In the genomic region with DNA sequence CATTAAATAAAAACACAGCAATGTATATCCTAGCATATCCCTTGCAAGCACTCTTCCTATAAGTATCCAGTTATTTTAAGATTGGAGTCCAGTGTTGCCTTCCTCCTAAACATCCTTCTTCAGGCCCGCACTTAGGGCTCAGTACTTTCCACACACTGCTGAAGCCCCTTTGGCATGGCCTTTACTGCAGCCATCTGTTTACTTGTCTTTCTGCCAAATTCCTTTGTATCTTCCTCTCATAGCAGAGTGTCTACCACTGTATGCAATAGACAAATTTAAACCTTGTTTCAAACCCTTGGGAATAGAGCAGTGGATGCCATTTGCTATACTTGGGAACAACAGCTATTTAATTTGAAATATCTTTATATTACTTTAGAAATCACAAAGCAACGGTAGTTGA, we compare ENCODE assay signal across 23 mouse cellular contexts.
A peak's percentile ranks its signal among the peaks of the same experiment; 100 is the strongest.
DNase-seq lines count a peak whose midpoint lies in the region; ATAC-seq and TF ChIP-seq lines count a peak whose summit lies in the region.
"Had no signal": no experiment of that assay in that cellular context is flagged by ENCODE, and none has a peak within 500 bp of the region (broad histone marks: within the 10 kb centered on the region; RNA-seq: fewer than 3 reads in every experiment).

No protein-coding gene starts in this region.

- H3K27ac ChIP-seq in hindbrain, embryonic 14.5 days, result no peak overlapping the region
- no peak overlapping the region for H3K27ac ChIP-seq in hindbrain, embryonic 12.5 days
- H3K27ac ChIP-seq in midbrain, embryonic 14.5 days (replicated peaks; ENCODE audit: low read depth, low read length), result no peak overlapping the region
- no peak overlapping the region for H3K27ac ChIP-seq in midbrain, embryonic 11.5 days (ENCODE audit: low read depth, low read length)
- no peak overlapping the region for H3K27ac ChIP-seq in cerebellum, adult 2 months (ENCODE audit: insufficient read depth, low read length)
- H3K27ac ChIP-seq: embryonic facial prominence, embryonic 12.5 days; lung, embryonic 15.5 days; macrophage; midbrain, embryonic 10.5 days had no signal

- H3K4me1 ChIP-seq in hindbrain, embryonic 14.5 days (replicated peaks; ENCODE audit: control insufficient read depth, insufficient read depth, low read length), result no peaks in the 10 kb centered on the region
- H3K4me1 ChIP-seq in hindbrain, embryonic 12.5 days, result no peaks in the 10 kb centered on the region
- H3K4me1 ChIP-seq in midbrain, embryonic 14.5 days (ENCODE audit: control insufficient read depth, insufficient read depth, low read length), result no peaks in the 10 kb centered on the region
- H3K4me1 ChIP-seq in midbrain, embryonic 11.5 days (ENCODE audit: control insufficient read depth, insufficient read depth, low read length), result no peaks in the 10 kb centered on the region
- H3K4me1 ChIP-seq in cerebellum, adult 2 months (ENCODE audit: control insufficient read depth, insufficient read depth, low read length), result peaks cover 4% of the 10 kb centered on the region
- H3K4me1 ChIP-seq: embryonic facial prominence, embryonic 12.5 days; heart, embryonic 12.5 days; lung, embryonic 15.5 days; midbrain, embryonic 10.5 days had no signal

- no peak for TF ChIP-seq CTCF in cerebellum, adult 2 months (IDR thresholded peaks at IDR 0.05; ENCODE audit: borderline replicate concordance, insufficient read depth, low read depth, low read length)

- 0 out of 2 replicates have a peak, but pooled peaks cover 7% of the 10 kb centered on the region for H3K9me3 ChIP-seq in hindbrain, embryonic 14.5 days (ENCODE audit: control insufficient read depth, low read length)
- no peaks in the 10 kb centered on the region; the same call in 1 of the 2 replicates for H3K9me3 ChIP-seq in hindbrain, embryonic 12.5 days (replicated peaks)
- H3K9me3 ChIP-seq in midbrain, embryonic 14.5 days (ENCODE audit: control insufficient read depth, low read length), result peaks cover 5% of the 10 kb centered on the region; the same call in 1 of the 2 replicates
- no peaks in the 10 kb centered on the region for H3K9me3 ChIP-seq in midbrain, embryonic 11.5 days (ENCODE audit: control insufficient read depth, low read length)
- H3K9me3 ChIP-seq: embryonic facial prominence, embryonic 12.5 days; heart, embryonic 12.5 days; lung, embryonic 15.5 days; midbrain, embryonic 10.5 days had no signal

- TF ChIP-seq POLR2A in cerebellum, adult 2 months (IDR thresholded peaks at IDR 0.05; ENCODE audit: borderline replicate concordance, insufficient read depth, low read length), result no peak

- H3K27me3 ChIP-seq in hindbrain, embryonic 14.5 days (ENCODE audit: control insufficient read depth, insufficient read depth, low read length), result no peaks in the 10 kb centered on the region
- H3K27me3 ChIP-seq in hindbrain, embryonic 12.5 days, result no peaks in the 10 kb centered on the region
- no peaks in the 10 kb centered on the region for H3K27me3 ChIP-seq in midbrain, embryonic 14.5 days (ENCODE audit: control insufficient read depth, insufficient read depth, low read length)
- H3K27me3 ChIP-seq in midbrain, embryonic 11.5 days (ENCODE audit: control insufficient read depth, insufficient read depth, low read length), result no peaks in the 10 kb centered on the region
- H3K27me3 ChIP-seq in cerebellum, adult 2 months (ENCODE audit: control insufficient read depth, insufficient read depth, low read length), result no peaks in the 10 kb centered on the region
- H3K27me3 ChIP-seq: embryonic facial prominence, embryonic 12.5 days; heart, embryonic 12.5 days; lung, embryonic 15.5 days had no signal

- 66% methylated on average over 2 of the region's 2 CpGs for WGBS in hindbrain, embryonic 14.5 days
- WGBS in hindbrain, embryonic 12.5 days, result 92% methylated on average over 2 of the region's 2 CpGs
- WGBS in midbrain, embryonic 14.5 days, result 87% methylated on average over 2 of the region's 2 CpGs
- 84% methylated on average over 2 of the region's 2 CpGs for WGBS in midbrain, embryonic 11.5 days
- WGBS in cerebellum, adult 2 months, result 10% methylated on average over 2 of the region's 2 CpGs

- H3K36me3 ChIP-seq in hindbrain, embryonic 14.5 days (replicated peaks; ENCODE audit: control insufficient read depth, insufficient read depth), result no peaks in the 10 kb centered on the region
- H3K36me3 ChIP-seq in hindbrain, embryonic 12.5 days, result no peaks in the 10 kb centered on the region
- no peaks in the 10 kb centered on the region for H3K36me3 ChIP-seq in midbrain, embryonic 14.5 days (ENCODE audit: control insufficient read depth, insufficient read depth, low read length)
- no peaks in the 10 kb centered on the region for H3K36me3 ChIP-seq in midbrain, embryonic 11.5 days (ENCODE audit: control insufficient read depth, insufficient read depth, low read length)
- H3K36me3 ChIP-seq: embryonic facial prominence, embryonic 12.5 days; heart, embryonic 12.5 days; lung, embryonic 15.5 days; midbrain, embryonic 10.5 days had no signal

- H3K9ac ChIP-seq in hindbrain, embryonic 14.5 days, result no peak overlapping the region
- no peak overlapping the region for H3K9ac ChIP-seq in hindbrain, embryonic 12.5 days
- H3K9ac ChIP-seq in midbrain, embryonic 14.5 days (replicated peaks; ENCODE audit: low read length), result no peak overlapping the region
- no peak overlapping the region for H3K9ac ChIP-seq in midbrain, embryonic 11.5 days (ENCODE audit: low read length)
- H3K9ac ChIP-seq: embryonic facial prominence, embryonic 12.5 days; heart, embryonic 12.5 days; lung, embryonic 15.5 days had no signal

- H3K4me3 ChIP-seq in hindbrain, embryonic 14.5 days (replicated peaks; ENCODE audit: low read length), result no peak overlapping the region
- H3K4me3 ChIP-seq in hindbrain, embryonic 12.5 days, result no peak overlapping the region
- H3K4me3 ChIP-seq in midbrain, embryonic 14.5 days (replicated peaks; ENCODE audit: low read depth, low read length), result no peak overlapping the region
- H3K4me3 ChIP-seq in midbrain, embryonic 11.5 days (ENCODE audit: low read depth, low read length), result no peak overlapping the region
- H3K4me3 ChIP-seq in cerebellum, adult 2 months (replicated peaks; ENCODE audit: insufficient read depth, low read depth, low read length), result no peak overlapping the region
- H3K4me3 ChIP-seq: embryonic facial prominence, embryonic 12.5 days; erythroblast, embryonic 14.5 days; heart, embryonic 12.5 days; lung, embryonic 15.5 days; midbrain, embryonic 10.5 days had no signal

- peak; percentile 61 for DNase-seq in hindbrain, embryonic 14.5 days (ENCODE audit: low spot score)
- DNase-seq in midbrain, embryonic 14.5 days, result peak; percentile 24
- DNase-seq in midbrain, embryonic 11.5 days (ENCODE audit: low spot score, missing footprints), result no peak
- peak; percentile 33 to 82 for DNase-seq in cerebellum, adult 2 months
- peak; percentile 37 to 53 for DNase-seq in cerebellum, postnatal 36 days
- DNase-seq in kidney, postnatal 36 days, result no peak
- no peak for DNase-seq in adrenal gland, adult 8-10 months
- DNase-seq: adrenal gland, postnatal 25 days; gastrocnemius, postnatal 10 days; heart, adult 11 months; heart, postnatal 14 days; kidney, adult 2 months; kidney, postnatal 10 days; thymus, postnatal 14 days had no signal

- ATAC-seq in hindbrain, embryonic 14.5 days (ENCODE audit: low FRiP score), result no peak
- ATAC-seq in hindbrain, embryonic 12.5 days (ENCODE audit: low FRiP score), result no peak
- ATAC-seq in midbrain, embryonic 14.5 days (ENCODE audit: low FRiP score, low TSS enrichment), result no peak
- no peak for ATAC-seq in midbrain, embryonic 11.5 days (ENCODE audit: low FRiP score)
- ATAC-seq: inflammation-experienced regulatory T-cells, adult 6 months had no signal

- H3K4me2 ChIP-seq in hindbrain, embryonic 14.5 days (replicated peaks), result no peak overlapping the region
- H3K4me2 ChIP-seq in hindbrain, embryonic 12.5 days (replicated peaks), result no peak overlapping the region
- no peak overlapping the region for H3K4me2 ChIP-seq in midbrain, embryonic 14.5 days (ENCODE audit: low read length)
- H3K4me2 ChIP-seq in midbrain, embryonic 11.5 days, result no peak overlapping the region
- H3K4me2 ChIP-seq: embryonic facial prominence, embryonic 12.5 days; heart, embryonic 12.5 days; liver, embryonic 11.5 days; lung, embryonic 15.5 days had no signal

Comparison
In these comparisons a context has a peak if more than half of its experiments do, and no peak if none do; other contexts are left out.
1. DNase-seq: peak in hindbrain, embryonic 14.5 days (single experiment), midbrain, embryonic 14.5 days (single experiment), cerebellum, adult 2 months (2 of 2) and cerebellum, postnatal 36 days (2 of 2); none in midbrain, embryonic 11.5 days (single experiment), kidney, postnatal 36 days (0 of 2) and adrenal gland, adult 8-10 months (single experiment).